Mouse (Mus musculus): ENCODE data around the gene Olfr1380.

DNA sequence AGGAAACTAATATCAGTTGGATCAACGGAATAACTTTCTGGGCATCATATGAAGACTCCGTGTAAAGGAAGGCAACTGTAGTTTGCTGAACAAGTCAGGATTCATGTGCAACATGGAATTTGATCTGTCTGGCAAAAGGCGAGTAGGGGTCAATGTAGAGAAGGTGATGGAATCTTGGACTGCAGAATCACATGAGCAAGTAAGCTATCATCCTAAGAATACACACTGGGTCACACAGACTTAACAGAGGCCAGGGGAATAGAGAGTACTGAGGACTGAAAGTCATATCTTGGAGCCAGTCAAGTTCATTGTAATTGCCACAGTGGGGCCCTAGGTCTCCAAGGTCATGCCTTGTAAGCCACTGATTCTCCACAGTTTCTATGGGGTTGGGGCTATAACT is 28.7 kb upstream of the Olfr1380 start, which contains the start of gene Olfr1382:
- no peak for TF ChIP-seq CTCF (IDR thresholded peaks at IDR 0.05; ENCODE audit: extremely low read depth, insufficient read length, insufficient replicate concordance, low read depth, low read length)
- TF ChIP-seq POLR2A (IDR thresholded peaks at IDR 0.05; ENCODE audit: low read depth, low read length), result no peak

Measured in small intestine, adult 2 months (tissue).